Mouse (Mus musculus) left cerebral cortex, postnatal 14 days (tissue): ENCODE measurements around the gene Lrfn1. TPM values are rescaled to one million over a fixed set of nuclear protein-coding genes. Genes with fewer than 3 reads are reported as not detected.
"Not testable (repeated sequence)": the region's sequence is repeated elsewhere in the genome, so short reads cannot be mapped to it uniquely, and the experiment has no call there.

Experiments used
- DNase-seq, 2 experiments: peaks; one replicate each; pipeline ENCODE4 v3.0.0; 2021 to 2022; ENCODE audit warnings: low spot score in 2 of 2, mixed read lengths in 1 of 2
- intact Hi-C: fragments of 180-260 bp; cut with DNase I; formaldehyde crosslinking; loops from one replicate; pipeline ENCODE4 v1.15.1; 2025
- total RNA-seq, 2 experiments: library from RNA; stranded (reverse); gene quantifications; 2 replicates each; pipeline ENCODE4 v1.2.3; 2021

The Lrfn1 gene
- total RNA-seq, 2 experiments from 2014 or later: 97.0 to 98.5 TPM

GRCm38 (mm10) chr7:28490903-28491302 lies 39.1 kb downstream of the Lrfn1 start:
- DNase-seq: no peak
- intact Hi-C loops: no loop called here

- DNase-seq: no peak
- intact Hi-C loops: no loop called here
These were observed 40.5 kb downstream of the Lrfn1 start for GRCm38 (mm10) chr7:28492310-28492709.

- no peak for DNase-seq
These were observed 43.6 kb downstream of the Lrfn1 start for GRCm38 (mm10) chr7:28495426-28495825.

GRCm38 (mm10) chr7:28505585-28505984 lies 53.8 kb downstream of the Lrfn1 start:
- DNase-seq: no peak
- intact Hi-C loops: no loop called here

More at GRCm38 (mm10) chr7:28495426-28495825, 43.6 kb downstream of the Lrfn1 start:
- intact Hi-C loops: no loop called here

GRCm38 (mm10) chr7:28509121-28509520 lies 57.3 kb downstream of the Lrfn1 start:
- intact Hi-C loops, DNase-seq: not testable (repeated sequence)

- DNase-seq, intact Hi-C loops: not testable (repeated sequence)
These were observed 58.7 kb downstream of the Lrfn1 start, which contains the start of gene Ifnl2 for GRCm38 (mm10) chr7:28510405-28510974. TSS of gene Ifnl2 (minus strand) at chr7:28510455.

GRCm38 (mm10) chr7:28511441-28511840 lies 59.7 kb downstream of the Lrfn1 start:
- intact Hi-C loops: no loop called here
- no peak for DNase-seq

Other genes with a start within 250 kb of the Lrfn1 start
- 10 to 100 TPM; 63.8 to 73.4 TPM for gene Eid2, start 184.1 kb upstream of the Lrfn1 start, total RNA-seq
- 10 to 100 TPM; 40.7 to 44.1 TPM for gene Eid2b, start 174.2 kb upstream of the Lrfn1 start, total RNA-seq
- gene Selenov, start 160.8 kb upstream of the Lrfn1 start, total RNA-seq: 1 to 10 TPM; 1.2 to 3.4 TPM
- 1 to 10 TPM; 2.2 to 2.6 TPM for gene Dll3, start 149.7 kb upstream of the Lrfn1 start, total RNA-seq
- gene Timm50, start 139.9 kb upstream of the Lrfn1 start, total RNA-seq: 10 to 100 TPM; 39.9 to 42.8 TPM
- gene Supt5, start 113.2 kb upstream of the Lrfn1 start, total RNA-seq: 100 to 1,000 TPM; 113 to 114 TPM
- 100 to 1,000 TPM; 481 to 507 TPM for gene Rps16, start 101.3 kb upstream of the Lrfn1 start, total RNA-seq
- gene Plekhg2, start 79.4 kb upstream of the Lrfn1 start, total RNA-seq: 10 to 100 TPM; 10.1 to 10.3 TPM
- gene Zfp36, start 71.7 kb upstream of the Lrfn1 start, total RNA-seq: 1 to 10 TPM; 1.5 to 3.3 TPM
- 10 to 100 TPM; 18.0 to 19.8 TPM for gene Med29, start 59.3 kb upstream of the Lrfn1 start, total RNA-seq
- gene Paf1, start 59.0 kb upstream of the Lrfn1 start, total RNA-seq: 10 to 100 TPM; 59.9 to 60.0 TPM
- gene Gmfg, start 14.5 kb upstream of the Lrfn1 start, total RNA-seq: 1 to 10 TPM; 2.6 to 3.3 TPM
- not detected for gene Ifnl2, start 58.5 kb downstream of the Lrfn1 start, total RNA-seq
- gene Ifnl3, start 70.9 kb downstream of the Lrfn1 start, total RNA-seq: not detected
- gene Sycn, start 88.9 kb downstream of the Lrfn1 start, total RNA-seq: not detected
- gene Nccrp1, start 95.3 kb downstream of the Lrfn1 start, total RNA-seq: under 1 TPM; 0.36 to 0.53 TPM
- 10 to 100 TPM; 59.8 to 61.6 TPM for gene Samd4b, start 146.2 kb downstream of the Lrfn1 start, total RNA-seq
- 1 to 10 TPM; 8.7 to 10.0 TPM for gene Pak4, start 146.2 kb downstream of the Lrfn1 start, total RNA-seq
- gene Acp7, start 179.4 kb downstream of the Lrfn1 start, total RNA-seq: 1 to 10 TPM in 1 of 2 experiments, under 1 TPM in 1; 0.53 to 1.1 TPM
- gene Fbxo27, start 240.9 kb downstream of the Lrfn1 start, total RNA-seq: 10 to 100 TPM; 16.9 to 19.9 TPM